Mouse (Mus musculus): ENCODE results near the gene Larp1b.

Larp1b gene

DNA sequence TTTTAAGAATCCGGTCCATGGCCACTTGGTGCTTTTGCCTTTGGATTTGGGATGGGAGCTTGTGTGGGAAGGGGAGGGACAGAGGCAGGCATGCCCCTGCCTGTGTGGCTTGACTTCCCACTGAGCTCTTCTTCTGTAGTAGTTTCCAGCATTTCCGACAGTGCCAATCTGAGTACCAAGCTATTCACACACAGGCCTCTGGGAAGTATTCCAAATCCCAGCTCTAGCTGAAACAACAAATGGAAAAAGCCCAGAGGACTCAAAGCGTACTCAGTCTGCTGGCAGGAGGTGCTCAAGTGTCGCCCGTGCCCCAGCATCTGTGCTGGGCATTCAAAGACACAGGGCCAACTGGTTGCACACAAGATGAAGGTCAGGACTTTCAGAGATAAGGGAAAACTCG is 72.4 kb downstream of the Larp1b start:
- DNase-seq (ENCODE audit: low spot score in 2 of 2): peak; percentile 12 to 30

DNA sequence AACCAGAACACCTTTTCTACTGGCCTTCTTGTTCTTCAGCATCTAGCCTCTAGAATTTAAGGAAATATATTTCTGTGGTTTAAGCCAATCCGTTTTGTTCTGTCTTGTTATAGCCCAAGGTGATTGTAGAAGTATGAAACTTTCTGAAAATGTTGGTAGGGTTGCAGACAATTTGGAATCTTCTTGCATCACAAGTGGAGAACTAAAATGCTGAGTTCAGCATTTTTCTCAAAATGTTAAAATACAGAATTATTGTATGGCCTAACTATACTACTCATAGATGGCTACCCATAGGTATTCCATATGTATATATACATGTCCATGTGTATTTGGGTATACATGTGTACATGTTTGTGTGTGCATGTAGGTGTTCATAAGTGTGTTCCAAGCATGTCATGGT is 81.1 kb downstream of the Larp1b start:
- no peak for DNase-seq (ENCODE audit: low spot score in 2 of 2)

DNA sequence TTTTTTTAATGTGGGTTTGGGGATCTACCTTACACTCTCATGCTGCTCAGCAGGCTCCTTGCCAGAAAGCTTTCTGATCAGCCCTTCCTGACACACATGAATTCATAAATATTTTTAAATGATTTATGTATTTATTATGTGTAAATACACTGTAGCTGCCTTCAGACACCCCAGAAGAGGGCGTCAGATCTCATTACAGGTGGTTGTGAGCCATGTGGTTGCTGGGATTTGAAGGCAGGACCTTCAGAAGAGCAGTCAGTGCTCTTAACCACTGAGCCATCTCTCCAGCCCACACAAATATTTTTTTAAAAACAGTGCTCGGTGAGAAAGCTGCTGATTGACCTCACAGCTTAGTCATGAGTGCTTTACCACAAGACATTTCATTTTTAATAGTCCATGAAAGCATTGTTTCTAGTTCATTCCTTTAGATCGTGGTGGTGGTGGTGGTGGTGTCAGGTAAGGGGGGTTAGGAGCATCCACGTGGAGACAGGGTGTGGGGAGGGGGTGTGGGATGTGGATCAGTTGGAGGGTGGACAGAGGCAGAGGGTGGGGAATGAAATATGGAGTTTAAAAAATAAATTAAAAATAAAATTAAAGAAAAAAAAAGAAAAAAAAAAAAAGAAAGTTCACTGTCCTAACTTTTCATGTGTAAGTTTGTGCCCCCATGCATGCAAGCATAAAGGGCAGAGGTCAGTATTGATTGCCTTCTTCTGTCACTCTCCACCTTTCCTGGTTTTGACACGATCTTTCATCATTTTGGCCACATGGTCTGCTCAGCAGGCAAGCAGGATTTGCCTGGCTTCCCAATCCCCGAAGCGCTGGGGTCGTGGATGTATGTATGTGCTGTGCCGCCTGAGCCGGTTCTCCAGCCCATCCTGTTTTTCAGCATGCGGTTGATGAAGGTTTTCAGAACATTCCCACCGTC is 81.9 kb downstream of the Larp1b start:
- no peak for DNase-seq (ENCODE audit: low spot score in 2 of 2)

DNA sequence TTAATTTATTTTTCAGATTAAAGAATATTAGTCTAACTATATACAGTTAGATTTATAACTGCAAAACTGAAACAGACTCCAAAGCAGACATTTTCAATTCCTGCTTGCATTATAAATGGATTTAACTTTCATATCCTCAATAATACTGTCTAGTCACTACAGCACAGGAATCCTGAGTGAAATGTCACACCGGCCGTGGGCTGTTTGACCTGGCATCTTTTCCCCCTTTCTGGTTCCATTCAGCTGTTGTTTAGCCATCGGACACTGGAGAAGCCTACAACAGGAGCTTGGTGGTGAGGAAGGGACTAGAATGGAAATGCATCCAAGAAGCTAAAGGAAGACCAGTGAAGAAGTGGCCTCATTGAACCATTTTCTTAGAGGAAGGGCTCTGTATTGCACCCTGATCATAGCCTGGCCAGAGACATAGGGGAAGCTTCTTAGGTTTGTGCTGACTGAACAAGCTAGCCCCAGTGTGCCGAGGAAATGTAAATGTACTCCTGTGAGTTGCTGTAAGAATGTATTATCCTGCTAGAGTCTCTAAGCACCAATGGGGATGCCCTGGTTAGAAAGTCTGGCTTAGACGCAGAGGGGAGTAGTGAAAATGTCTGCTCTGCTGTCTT is 88.8 kb downstream of the Larp1b start:
- DNase-seq (ENCODE audit: low spot score in 2 of 2): no peak

DNA sequence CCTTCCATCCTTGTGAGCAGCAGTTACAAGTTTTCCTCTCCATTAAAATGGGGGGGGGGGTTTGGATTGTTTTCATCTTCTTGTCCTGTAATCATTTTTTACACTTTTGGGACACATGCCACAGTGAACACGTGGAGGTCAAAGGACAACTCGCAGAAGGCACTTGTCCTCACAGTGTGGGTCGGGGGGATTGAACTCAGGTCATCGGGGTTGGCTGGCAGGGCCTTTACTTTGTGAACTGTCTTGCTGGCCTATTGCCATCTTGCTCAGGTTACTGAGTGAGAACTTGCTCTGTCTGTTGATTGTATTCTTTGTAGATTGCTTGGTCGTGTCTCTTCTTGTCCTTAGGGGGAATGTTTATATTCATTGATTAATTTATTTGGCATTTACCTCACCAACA is 91.6 kb downstream of the Larp1b start:
- DNase-seq (ENCODE audit: low spot score in 2 of 2): no peak

DNA sequence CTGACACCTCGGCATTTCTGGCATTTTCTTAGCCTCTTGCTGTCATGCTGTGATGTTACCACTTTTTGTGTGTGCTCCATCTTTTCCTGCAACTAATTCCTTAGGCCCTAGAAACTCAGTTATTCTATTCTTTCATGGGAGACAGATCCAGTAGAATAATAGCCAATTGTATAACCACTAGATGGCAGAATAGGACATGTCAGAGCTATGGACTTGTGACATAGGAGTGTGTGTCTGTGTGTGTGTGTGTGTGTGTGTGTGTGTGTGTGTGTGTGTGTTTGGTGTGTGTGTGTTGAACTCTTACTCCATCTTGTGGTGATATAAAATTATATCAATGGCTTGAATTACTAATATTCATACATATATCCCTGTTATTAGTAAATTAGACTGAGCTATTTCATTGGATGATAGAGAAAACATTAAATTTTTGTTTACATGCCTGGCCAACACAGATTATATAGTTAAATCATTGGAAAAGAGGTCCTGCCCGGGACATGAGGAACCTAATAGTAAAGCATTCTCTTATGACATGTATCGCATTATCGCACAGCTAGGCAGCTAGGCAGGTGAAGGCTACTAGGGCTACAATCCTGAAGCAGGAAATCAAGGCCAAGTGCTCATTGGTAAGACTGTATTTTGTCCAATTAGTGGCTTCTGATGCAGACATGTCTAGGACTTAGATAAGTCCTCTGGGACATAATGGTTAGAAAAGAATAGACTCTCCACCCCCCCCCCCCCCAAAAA is 92.7 kb downstream of the Larp1b start:
- DNase-seq (ENCODE audit: low spot score in 2 of 2): peak; percentile 6

DNA sequence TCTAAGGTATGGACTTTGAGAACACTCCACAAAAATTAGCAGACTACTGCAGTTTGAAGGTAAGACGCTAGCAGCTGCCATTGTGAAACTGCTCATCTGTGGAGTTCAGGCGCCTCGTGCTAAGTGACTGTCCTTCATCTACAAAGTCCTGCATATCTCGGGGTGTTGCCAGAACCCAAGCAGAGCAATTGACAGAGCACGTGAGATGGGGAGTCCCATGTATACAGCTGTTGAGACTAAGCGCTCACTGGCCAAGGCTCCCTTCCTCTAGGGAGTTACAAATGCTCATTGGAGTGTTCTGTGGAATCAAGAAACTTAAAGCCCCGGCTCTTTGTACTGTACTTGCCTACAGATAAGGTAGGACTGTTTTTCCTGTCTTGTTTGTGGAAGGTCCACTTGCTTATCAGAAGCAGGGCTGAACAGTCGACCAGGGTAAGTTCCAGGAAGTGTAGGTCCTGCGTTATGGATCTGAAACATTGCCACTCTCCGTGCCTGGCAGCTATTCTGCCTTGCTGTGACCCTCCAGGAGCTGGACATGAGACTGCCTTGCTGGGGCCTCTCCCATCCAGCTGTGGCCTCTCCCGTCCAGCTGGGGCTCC is 94.2 kb downstream of the Larp1b start:
- no peak for DNase-seq (ENCODE audit: low spot score in 2 of 2)

DNA sequence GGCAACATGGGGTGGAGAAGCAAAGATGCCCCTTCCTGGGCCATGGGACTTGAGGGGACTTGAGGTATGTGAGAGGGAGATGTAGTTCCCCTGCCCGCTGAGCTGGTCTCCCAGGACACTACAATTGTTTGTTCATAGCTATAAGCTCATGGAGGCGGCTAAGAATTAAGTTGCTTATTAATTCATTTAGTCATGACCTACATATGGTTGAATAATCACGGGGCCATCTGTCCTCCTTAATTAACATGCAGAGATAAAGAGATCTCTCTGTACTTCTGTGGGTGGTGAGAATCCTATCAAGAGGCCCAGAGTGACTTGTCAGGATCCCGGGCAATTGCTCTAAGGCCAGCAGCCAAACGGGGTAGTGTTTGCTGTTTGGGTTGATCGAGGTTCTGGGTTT is 98.2 kb downstream of the Larp1b start:
- DNase-seq (ENCODE audit: low spot score in 2 of 2): no peak

DNA sequence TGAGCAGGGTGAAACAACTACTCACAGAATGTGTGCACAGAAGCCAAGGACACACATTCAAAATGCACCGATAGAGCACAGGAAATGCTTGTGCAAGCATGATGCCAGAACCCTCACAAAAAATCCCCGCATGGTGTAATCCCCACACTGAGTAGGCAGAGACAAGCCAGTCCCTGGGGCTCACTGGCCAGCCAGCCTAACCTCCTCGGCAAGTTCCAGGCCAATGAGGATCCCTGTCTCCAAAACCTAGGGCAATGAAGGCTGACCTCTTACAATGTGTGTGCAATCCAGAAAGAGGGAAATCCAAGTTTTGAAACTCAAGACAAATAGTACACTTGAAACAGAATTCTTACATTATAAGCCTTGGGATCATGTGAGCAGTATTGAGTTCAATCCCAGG is 103.7 kb downstream of the Larp1b start:
- DNase-seq (ENCODE audit: low spot score in 2 of 2): no peak

DNA sequence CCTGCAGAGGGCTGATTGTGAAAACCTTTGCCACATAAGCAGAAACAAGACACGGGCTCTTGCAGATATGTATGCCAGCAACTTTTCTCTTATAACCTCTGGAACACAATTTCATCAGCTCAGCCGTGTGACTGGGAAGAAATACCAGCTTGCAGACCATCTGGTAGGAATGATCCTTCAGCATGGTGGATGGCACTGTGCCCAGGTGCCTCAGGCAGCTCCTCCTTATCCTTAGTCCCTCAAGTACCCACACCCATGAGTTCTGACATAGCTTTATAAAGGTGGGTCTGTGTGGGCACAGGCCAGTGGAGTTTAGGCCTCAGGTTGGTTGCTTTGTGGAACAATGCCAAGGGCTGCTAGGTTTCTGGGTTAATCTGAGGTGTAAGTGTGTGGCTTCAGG is 108.8 kb downstream of the Larp1b start:
- no peak for DNase-seq (ENCODE audit: low spot score in 2 of 2)

DNA sequence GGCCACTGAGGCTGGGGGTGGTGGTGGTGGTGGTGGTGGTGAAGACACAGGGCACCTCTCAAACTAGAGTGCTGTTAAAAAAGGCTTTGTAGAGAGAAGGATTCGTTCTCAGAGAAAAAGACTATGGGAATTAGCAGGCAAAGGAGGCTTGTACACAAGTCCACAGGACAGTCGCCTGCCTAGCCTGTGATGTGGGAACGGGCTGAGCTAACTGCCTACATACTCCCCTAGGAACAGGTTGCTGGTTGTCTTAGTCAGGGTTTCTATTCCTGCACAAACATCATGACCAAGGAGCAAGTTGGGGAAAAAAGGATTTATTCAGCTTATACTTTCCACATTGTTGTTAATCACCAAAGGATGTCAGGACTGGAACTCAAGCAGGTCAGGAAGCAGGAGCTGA is 109.6 kb downstream of the Larp1b start:
- no peak for DNase-seq (ENCODE audit: low spot score in 2 of 2)

DNA sequence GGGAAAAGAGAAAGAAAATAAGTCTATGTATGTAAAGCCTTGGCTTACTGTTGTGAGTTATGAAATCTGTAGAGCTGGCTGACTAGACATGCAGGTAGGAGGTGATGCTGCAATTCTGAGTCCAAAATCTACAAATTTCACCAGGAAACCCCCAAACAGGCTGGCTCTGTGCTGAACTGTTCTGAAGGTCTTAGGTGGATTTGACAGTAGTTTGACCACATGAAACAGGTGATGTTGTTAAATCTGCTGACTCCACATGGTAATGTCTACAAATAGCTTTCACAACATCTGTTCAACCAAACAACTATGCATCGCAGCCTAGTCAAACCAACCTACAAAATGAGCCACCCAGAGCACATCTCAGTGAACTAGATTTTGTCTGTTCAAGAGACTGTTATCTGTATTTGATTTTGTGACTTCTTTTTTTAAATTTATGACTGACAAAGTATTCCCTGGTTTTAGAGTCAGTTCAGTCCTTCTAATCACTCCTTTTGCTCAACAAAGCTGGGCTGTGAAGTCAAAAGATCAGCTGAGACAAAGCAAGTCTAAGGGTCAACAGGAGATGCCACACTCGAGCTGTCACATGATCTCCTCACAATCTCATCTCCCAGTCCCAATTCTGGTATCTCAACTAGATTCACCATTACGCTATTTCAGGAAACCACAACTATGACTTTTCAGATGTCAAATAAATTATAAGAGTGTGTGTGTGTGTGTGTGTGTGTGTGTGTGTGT is 112.4 kb downstream of the Larp1b start:
- no peak for DNase-seq (ENCODE audit: low spot score in 2 of 2)

DNA sequence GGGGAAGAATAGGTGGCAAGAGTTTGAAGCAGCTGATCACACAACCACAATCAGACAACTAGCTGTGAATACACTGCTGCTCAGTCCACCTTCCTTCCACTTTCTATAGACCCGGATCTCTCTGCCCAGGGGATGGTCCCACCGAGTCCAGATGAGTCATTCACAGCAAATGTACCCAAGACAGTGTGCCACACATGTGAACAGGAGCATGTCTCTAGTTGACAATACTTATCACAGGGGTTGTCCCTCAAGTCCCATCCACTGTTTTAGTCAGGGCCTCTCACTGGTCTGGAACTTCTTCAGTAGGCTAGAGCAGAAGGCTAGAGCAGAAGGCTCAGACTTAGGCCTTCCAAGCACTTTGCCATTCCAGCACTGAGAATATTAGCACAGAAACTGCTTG is 113.1 kb downstream of the Larp1b start:
- DNase-seq (ENCODE audit: low spot score in 2 of 2): no peak

DNA sequence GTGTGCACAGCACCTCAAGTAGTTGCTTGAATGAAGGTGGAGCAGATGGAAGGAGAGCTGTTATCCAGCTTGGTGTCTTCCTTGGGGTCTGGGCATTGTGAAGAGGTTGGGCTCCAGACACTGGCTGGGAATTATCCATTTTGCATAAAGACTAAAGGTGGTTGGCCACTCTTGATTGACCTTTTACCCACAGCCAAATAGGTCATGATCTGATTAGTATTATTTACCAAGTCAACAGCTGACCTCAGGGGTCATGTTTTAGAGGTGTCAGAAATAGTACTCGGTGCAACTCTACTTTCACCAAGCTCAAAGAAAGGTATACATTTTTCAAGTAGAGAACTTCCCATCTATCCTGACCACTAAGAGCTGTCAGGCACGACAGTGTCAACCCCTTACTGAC is 115.7 kb downstream of the Larp1b start:
- no peak for DNase-seq (ENCODE audit: low spot score in 2 of 2)

DNA sequence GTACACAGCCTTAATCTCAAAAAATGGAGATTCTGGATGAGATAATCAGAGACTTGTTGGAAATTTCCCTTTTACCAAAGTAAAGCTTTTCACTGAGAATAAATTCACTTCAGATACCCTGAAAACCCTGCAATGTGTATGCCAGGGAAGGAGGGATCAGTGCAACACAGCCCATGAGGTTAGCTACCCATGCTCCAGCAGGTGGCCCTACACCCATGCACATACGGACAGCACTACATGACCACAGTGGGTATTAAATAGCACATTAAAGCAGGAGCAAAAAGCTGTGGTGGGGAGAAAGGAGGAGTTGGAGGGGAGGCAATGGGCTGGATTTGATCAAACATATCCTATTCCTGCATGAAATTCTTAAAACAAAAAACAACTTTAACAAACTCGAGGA is 120.9 kb downstream of the Larp1b start:
- no peak for DNase-seq (ENCODE audit: low spot score in 2 of 2)

DNA sequence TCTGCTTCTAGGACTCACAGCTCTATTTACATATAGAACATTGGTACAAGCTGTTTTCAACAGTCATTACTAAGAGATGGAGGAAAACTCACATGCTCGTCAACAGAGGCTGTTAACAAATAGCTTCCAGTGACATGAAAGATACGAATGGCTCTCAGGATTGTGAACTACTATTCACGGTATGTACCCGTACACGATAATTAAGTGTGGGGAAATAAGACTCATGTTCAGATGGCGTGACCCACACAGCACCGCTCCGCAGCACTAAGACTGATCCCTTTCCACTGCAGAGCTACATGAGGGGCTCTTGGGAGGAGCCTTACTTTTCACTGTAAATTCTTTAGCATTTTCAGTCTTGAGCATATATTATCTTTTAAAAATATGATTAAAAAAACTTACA is 125.7 kb downstream of the Larp1b start:
- no peak for DNase-seq (ENCODE audit: low spot score in 2 of 2)

DNA sequence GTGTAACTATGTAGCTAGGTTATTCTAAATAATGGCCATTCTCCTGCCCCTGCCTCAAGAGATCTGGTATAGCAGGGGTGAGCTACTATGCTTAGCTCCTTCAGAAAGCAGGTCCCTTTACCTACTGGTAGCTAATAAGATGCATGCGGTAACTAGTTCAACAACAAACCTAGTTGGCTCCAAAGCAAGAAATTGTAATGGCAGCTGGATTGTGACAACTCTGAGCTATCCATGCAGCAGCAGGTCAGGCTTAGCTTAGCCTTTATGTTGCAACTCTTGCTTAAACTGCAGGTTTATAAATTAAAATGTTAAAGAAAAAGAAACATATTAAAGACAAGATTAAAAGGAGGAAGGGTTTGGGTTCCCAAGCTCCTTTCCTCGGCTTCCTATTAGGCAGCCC is 129.0 kb downstream of the Larp1b start:
- DNase-seq (ENCODE audit: low spot score in 2 of 2): no peak

DNA sequence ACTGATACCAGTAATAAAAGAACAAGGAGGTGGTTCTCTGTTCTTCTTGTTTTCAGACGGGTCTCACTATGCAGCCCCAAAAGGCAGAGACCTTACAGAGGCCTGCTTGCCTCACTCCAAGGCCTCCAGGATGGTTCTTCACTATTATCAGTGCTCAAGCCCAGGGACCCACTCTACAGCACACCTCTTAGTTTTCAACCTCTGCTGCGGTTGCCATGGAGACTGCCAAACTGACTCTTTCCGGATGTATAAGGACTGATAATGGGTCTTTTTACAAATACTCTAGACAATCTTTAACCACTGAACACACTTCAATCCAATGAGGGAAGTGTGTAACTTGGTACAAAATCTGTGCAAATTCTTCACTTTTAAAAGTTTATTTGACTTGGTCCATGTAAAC is 131.1 kb downstream of the Larp1b start:
- DNase-seq (ENCODE audit: low spot score in 2 of 2): no peak

DNA sequence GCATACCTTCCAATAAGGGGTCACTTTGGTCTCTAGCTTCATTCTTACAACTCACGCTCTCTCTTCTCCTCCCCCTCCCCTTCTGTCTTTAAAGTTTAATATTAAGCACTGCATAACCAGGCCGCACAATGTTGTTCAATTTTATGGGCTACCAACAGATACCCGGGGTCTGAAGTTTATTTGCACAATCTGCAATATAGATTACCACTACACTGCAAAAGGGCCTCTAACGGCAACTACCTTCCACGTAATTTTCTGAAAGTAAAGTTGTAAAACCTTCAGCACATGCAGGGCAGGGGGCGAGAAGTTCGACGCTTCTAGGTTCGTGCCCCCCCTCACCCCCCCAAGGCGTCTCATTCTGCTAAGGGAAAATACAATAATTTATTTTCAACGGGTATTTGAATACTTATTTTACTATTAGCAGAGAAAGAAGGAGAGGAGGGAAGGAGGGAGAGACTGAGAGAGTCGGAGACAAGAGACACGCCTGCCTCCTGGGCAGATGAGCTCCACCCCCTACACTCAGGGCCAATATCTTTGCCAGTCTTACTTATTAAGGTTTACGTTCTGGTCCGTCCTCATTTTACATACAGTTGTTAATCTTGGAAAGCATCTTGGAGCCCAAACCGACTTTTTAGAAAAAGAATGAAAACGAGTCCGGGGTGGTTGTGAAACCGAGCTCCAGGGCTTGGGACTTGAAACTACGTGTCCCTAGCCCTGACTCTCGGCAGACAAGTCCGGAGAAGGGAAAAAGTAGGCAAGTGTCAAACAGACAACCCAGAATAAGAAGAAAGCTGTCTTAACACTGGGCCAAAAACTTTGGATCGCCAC is 132.1 kb downstream of the Larp1b start:
- DNase-seq (ENCODE audit: low spot score in 2 of 2): peak; percentile 13 to 18

DNA sequence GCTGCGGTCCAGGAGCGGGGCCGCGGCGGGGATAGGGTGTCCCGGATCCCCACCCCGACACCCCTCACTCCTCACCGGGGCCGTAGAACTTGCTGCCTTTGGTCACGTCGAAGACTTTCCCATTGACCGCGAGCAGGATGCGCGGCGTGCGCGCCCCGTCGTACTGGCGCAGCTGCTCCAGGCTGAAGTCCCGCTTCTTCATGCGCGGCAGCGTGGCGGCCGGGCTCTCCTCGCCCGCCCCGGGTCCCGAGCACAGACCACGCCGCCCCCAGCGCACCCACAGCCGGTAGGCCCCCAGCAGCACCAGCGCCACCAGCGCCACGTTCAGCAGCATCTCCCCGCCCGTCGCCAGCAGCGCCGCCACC is 132.9 kb downstream of the Larp1b start:
- no peak for DNase-seq (ENCODE audit: low spot score in 2 of 2)

Measured in heart, adult 9 months (tissue).